Mouse (Mus musculus): ENCODE measurements around the gene Gpr55. TPM values are rescaled to one million over a fixed set of nuclear protein-coding genes. Genes with fewer than 3 reads are reported as not detected.

The Gpr55 gene
- polyA plus RNA-seq, 1 experiment from 2014 or later: not detected

GRCm38 (mm10) chr1:85894748-85895360 lies 66.0 kb downstream of the Gpr55 start:
- H3K4me3 ChIP-seq (ENCODE audit: low read depth, low read length): peak overlapping the region; percentile 84
- H3K9me3 ChIP-seq (ENCODE audit: control insufficient read depth, low read length): no peaks in the 10 kb centered on the region
- H3K27ac ChIP-seq (ENCODE audit: low read depth, low read length): peak overlapping the region; percentile 73
- peak; percentile 29 for ATAC-seq (replicated peaks; ENCODE audit: low FRiP score)
- peak; percentile 69 for DNase-seq (ENCODE audit: low spot score)
- peak overlapping the region; percentile 71 for H3K9ac ChIP-seq (ENCODE audit: low read depth, low read length)
- WGBS: 0% methylated on average over 30 of the region's 30 CpGs
- peak overlapping the region; percentile 95 for H3K4me2 ChIP-seq
- H3K36me3 ChIP-seq (ENCODE audit: control insufficient read depth, insufficient read depth, low read length): no peaks in the 10 kb centered on the region
- no peaks in the 10 kb centered on the region for H3K27me3 ChIP-seq (replicated peaks; ENCODE audit: control insufficient read depth, insufficient read depth, low read length)
- H3K4me1 ChIP-seq (replicated peaks; ENCODE audit: control insufficient read depth, insufficient read depth, low read length): peaks cover 38% of the 10 kb centered on the region

- Histone ChIP-seq H3K9me3 (ENCODE audit: control insufficient read depth, low read length) (no peaks in the 10 kb centered on the region), H3K4me3 (ENCODE audit: low read depth, low read length) (peak within 1 kb of the TSS; percentile 84), H3K27ac (ENCODE audit: low read depth, low read length) (peak within 1 kb of the TSS; percentile 73), H3K36me3 (ENCODE audit: control insufficient read depth, insufficient read depth, low read length) (no peaks in the 10 kb centered on the region), H3K4me1 (replicated peaks; ENCODE audit: control insufficient read depth, insufficient read depth, low read length) (peaks cover 33% of the 10 kb centered on the region), H3K27me3 (replicated peaks; ENCODE audit: control insufficient read depth, insufficient read depth, low read length) (no peaks in the 10 kb centered on the region), H3K9ac (ENCODE audit: low read depth, low read length) (peak within 1 kb of the TSS; percentile 71), H3K4me2 (peak within 1 kb of the TSS; percentile 95)
- ATAC-seq (replicated peaks; ENCODE audit: low FRiP score) (peak; percentile 72), DNase-seq (ENCODE audit: low spot score) (peak; percentile 84)
- WGBS: 2% methylated on average over 35 of the region's 35 CpGs
These were observed 66.5 kb downstream of the Gpr55 start, which contains the start of gene Itm2c for GRCm38 (mm10) chr1:85894231-85894747. TSS of gene Itm2c (plus strand) at chr1:85894281.

Other genes starting within 250 kb of the Gpr55 start
- 3.2 and 3.5 TPM in 2 replicates for gene A630001G21Rik, start 182.4 kb downstream of the Gpr55 start, polyA plus RNA-seq (2014; fragmentation: Nextera tagmentation; extraction: Ambion mirVana)
- 29.2 and 32.6 TPM in 2 replicates for gene Cab39, start 167.6 kb downstream of the Gpr55 start, polyA plus RNA-seq (2014; fragmentation: Nextera tagmentation; extraction: Ambion mirVana)
- gene Itm2c, start 66.7 kb downstream of the Gpr55 start, polyA plus RNA-seq (2014; fragmentation: Nextera tagmentation; extraction: Ambion mirVana): 39.7 and 41.8 TPM in 2 replicates
- gene 4933407L21Rik, start 32.5 kb downstream of the Gpr55 start, polyA plus RNA-seq (2014; fragmentation: Nextera tagmentation; extraction: Ambion mirVana): not detected in 2 replicates
- not detected in 2 replicates for gene Spata3, start 55.8 kb upstream of the Gpr55 start, polyA plus RNA-seq (2014; fragmentation: Nextera tagmentation; extraction: Ambion mirVana)
- 16.4 and 17.7 TPM in 2 replicates for gene 2810459M11Rik, start 84.9 kb upstream of the Gpr55 start, polyA plus RNA-seq (2014; fragmentation: Nextera tagmentation; extraction: Ambion mirVana)
- gene Psmd1, start 103.4 kb upstream of the Gpr55 start, polyA plus RNA-seq (2014; fragmentation: Nextera tagmentation; extraction: Ambion mirVana): 196 and 223 TPM in 2 replicates
- 0.23 and 0.26 TPM in 2 replicates for gene Htr2b, start 151.0 kb upstream of the Gpr55 start, polyA plus RNA-seq (2014; fragmentation: Nextera tagmentation; extraction: Ambion mirVana)
- gene Gm21972, start 172.6 kb upstream of the Gpr55 start, polyA plus RNA-seq (2014; fragmentation: Nextera tagmentation; extraction: Ambion mirVana): not detected in 2 replicates
- 20.9 and 28.7 TPM in 2 replicates for gene Armc9, start 193.8 kb upstream of the Gpr55 start, polyA plus RNA-seq (2014; fragmentation: Nextera tagmentation; extraction: Ambion mirVana)

Measured in liver, embryonic 11.5 days (tissue).